Mouse (Mus musculus) midbrain, embryonic 10.5 days (tissue): ENCODE results near the gene Ntrk2. TPM values are rescaled to one million over a fixed set of nuclear protein-coding genes. Genes with fewer than 3 reads are reported as not detected.
A peak's percentile ranks its signal among the peaks of the same experiment; 100 is the strongest.

ENCODE experiments used
- DNase-seq: peaks from one replicate; pipeline ENCODE4 v3.0.0-alpha.2; 2017; ENCODE audit warnings: low spot score
- H3K27ac ChIP-seq: fragments of 300-500 bp; sonication (generic); replicated peaks from 2 replicates; pipeline ENCODE4 v1.5.1; 2016; ENCODE audit warnings: mild to moderate bottlenecking
- H3K27me3 ChIP-seq: fragments of 300-500 bp; sonication (generic); 2 replicates; pipeline ENCODE4 v1.6.1; 2016; ENCODE audit warnings: low read depth, mild to moderate bottlenecking; ENCODE audit not compliant: poor library complexity, severe bottlenecking
- H3K36me3 ChIP-seq: fragments of 300-500 bp; sonication (generic); 2 replicates; pipeline ENCODE4 v1.6.1; 2016; ENCODE audit warnings: mild to moderate bottlenecking, moderate library complexity
- H3K4me1 ChIP-seq: fragments of 300-500 bp; sonication (generic); 2 replicates; pipeline ENCODE4 v1.6.1; 2016
- H3K4me3 ChIP-seq: fragments of 300-500 bp; sonication (generic); 2 replicates; pipeline ENCODE4 v1.5.1; 2016; ENCODE audit warnings: mild to moderate bottlenecking, moderate library complexity
- H3K9me3 ChIP-seq: fragments of 300-500 bp; sonication (generic); replicated peaks from 2 replicates; pipeline ENCODE4 v1.6.1; 2016; ENCODE audit warnings: mild to moderate bottlenecking
- WGBS: fragments of 180-500 bp; shearing (Covaris S2); methylation state at CpG from one replicate; pipeline ENCODE4 v1.1.7; 2016; 5-methylcytosine and 5-hydroxymethylcytosine counted together
- polyA plus RNA-seq: library from polyadenylated mRNA; unstranded; fragments of >200 nt; fragmentation: Nextera tagmentation; extraction: Ambion mirVana; gene quantifications from 2 replicates; pipeline ENCODE4 v1.2.1, GENCODE M21; 2016

Gene Ntrk2
- polyA plus RNA-seq, 1 experiment from 2014 or later = 14.8 TPM

- 61% methylated on average over 6 of the region's 6 CpGs for WGBS
- Histone ChIP-seq H3K4me3 (no peak overlapping the region), H3K4me1 (peaks cover 33% of the 10 kb centered on the region), H3K27me3 (peaks cover 13% of the 10 kb centered on the region; the same call in 1 of the 2 replicates), H3K9me3 (no peaks in the 10 kb centered on the region), H3K27ac (0 out of 2 replicates have a peak overlapping the region, but pooled peaks have one; percentile 57), H3K36me3 (no peaks in the 10 kb centered on the region)
- peak; percentile 23 for DNase-seq
Observed at GRCm38 (mm10) chr13:59003807-59004173, 197.4 kb downstream of the Ntrk2 start.

GRCm38 (mm10) chr13:59004579-59004978 is 198.2 kb downstream of the Ntrk2 start:
- Histone ChIP-seq H3K36me3 (no peaks in the 10 kb centered on the region), H3K4me1 (peaks cover 30% of the 10 kb centered on the region), H3K4me3 (no peak overlapping the region), H3K27me3 (peaks cover 16% of the 10 kb centered on the region; the same call in 1 of the 2 replicates), H3K9me3 (no peaks in the 10 kb centered on the region), H3K27ac (peak overlapping the region; percentile 57; the same call in 1 of the 2 replicates)
- WGBS = 74% methylated on average over 6 of the region's 6 CpGs
- DNase-seq = no peak

DNA sequence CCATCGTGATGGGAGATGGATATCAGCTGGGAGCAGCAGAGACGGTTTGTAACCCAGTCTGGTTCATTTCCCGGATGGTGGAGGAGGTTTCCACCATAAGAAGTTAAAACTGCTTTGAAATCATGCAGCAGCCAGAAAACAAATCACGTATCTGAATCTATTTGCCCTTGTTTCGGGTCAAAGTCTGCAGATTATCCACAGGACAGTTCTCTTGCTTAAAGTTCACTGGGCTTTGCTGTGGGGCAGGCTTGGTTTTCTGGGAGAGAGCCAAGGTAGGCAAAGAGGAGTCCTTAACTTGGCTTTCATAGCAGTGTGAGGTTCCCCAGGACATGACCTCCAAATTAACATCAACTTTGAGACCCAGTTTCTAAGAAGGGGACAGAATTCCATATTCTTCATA is 203.5 kb downstream of the Ntrk2 start:
- Histone ChIP-seq H3K9me3 (no peaks in the 10 kb centered on the region), H3K36me3 (no peaks in the 10 kb centered on the region), H3K27ac (no peak overlapping the region), H3K27me3 (peaks cover 35% of the 10 kb centered on the region), H3K4me3 (no peak overlapping the region), H3K4me1 (peaks cover 30% of the 10 kb centered on the region)
- no peak for DNase-seq
- 89% methylated on average over 5 of the region's 5 CpGs for WGBS

DNA sequence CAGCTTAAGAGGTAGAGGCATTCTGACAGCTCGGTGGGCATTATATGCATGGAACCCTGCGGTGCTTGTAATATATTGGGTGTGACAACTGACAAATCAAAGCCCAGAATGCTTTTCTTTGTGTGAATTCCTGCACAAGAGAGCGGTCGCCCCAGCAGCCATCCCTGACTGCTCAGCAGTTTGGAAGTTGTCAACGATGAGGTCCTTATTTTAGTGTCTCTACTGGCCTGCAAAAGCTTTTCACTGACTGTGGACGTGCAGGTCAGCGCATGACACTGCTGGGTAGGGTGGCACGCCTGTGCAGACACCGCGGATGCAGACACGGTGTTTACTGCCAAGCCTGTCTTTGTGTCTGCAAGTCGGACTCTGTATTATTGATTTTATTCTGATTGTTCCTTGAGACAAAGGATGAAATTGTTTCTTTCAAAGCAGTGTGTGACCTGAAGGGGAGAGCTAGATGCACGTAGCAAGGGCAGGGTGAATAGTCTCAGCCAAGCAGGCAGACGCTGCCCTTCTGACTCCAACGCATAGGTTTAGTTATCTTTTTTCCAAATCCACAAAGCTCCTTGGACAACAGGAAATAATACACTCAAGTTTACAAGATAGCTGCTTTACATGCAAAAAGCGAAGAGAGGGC is 204.6 kb downstream of the Ntrk2 start:
- H3K27ac ChIP-seq = peak overlapping the region; percentile 84
- peak overlapping the region; percentile 53 for H3K4me3 ChIP-seq
- no peaks in the 10 kb centered on the region for H3K9me3 ChIP-seq
- peaks cover 21% of the 10 kb centered on the region for H3K4me1 ChIP-seq
- H3K27me3 ChIP-seq = peaks cover 34% of the 10 kb centered on the region
- no peaks in the 10 kb centered on the region for H3K36me3 ChIP-seq
- DNase-seq = peak; percentile 45
- 22% methylated on average over 16 of the region's 16 CpGs for WGBS

DNA sequence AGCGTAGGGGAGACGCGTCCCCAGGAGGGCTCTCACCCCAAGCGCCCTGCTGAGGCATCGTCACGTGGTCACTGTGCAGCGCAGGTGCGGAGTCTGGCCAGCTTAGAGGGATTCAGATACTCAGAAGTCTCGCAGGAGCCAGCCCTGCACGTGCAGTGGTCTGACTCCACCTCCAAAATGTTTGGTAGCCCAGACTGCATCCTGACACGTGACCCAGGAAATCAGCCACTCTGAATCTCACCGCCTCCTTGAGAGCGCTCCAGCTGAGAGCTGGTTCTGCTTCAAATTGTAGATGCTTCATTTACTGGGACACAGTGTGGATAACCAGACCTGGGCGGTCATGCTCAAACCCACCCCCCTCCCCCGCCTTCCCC is 205.1 kb downstream of the Ntrk2 start:
- peaks cover 21% of the 10 kb centered on the region for H3K4me1 ChIP-seq
- peaks cover 30% of the 10 kb centered on the region for H3K27me3 ChIP-seq
- WGBS = 1% methylated on average over 15 of the region's 15 CpGs
- no peaks in the 10 kb centered on the region for H3K9me3 ChIP-seq
- DNase-seq = peak; percentile 79
- peak overlapping the region; percentile 84 for H3K27ac ChIP-seq
- H3K4me3 ChIP-seq = peak overlapping the region; percentile 53
- no peaks in the 10 kb centered on the region for H3K36me3 ChIP-seq

- no peaks in the 10 kb centered on the region for H3K36me3 ChIP-seq
- 66% methylated on average over 1 of the region's 1 CpGs for WGBS
- no peak for DNase-seq
Observed at GRCm38 (mm10) chr13:59015360-59015759, 209.0 kb downstream of the Ntrk2 start.

DNA sequence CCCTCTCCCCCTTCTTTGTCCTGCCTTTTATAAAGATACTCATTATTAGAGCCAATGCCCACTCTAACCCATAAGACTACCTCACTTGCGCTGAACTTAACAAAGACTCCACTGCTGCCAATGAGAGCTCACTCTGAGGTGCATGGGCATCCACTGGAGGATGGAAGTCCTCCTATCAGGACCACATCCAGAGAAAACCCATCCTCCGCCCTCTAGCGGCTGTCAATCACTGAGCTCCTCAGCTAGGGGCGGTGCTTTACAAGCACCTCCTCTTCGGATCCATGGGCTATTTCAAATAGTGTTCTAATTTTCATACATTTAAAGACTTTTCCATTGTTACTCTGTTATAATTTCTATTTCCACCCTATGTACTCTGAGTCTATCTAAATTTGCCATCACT is 210.8 kb downstream of the Ntrk2 start:
- no peaks in the 10 kb centered on the region for H3K9me3 ChIP-seq
- peaks cover 3% of the 10 kb centered on the region; the same call in 1 of the 2 replicates for H3K4me1 ChIP-seq
- no peak overlapping the region for H3K27ac ChIP-seq
- DNase-seq = no peak
- H3K27me3 ChIP-seq = peaks cover 14% of the 10 kb centered on the region
- 59% methylated on average over 5 of the region's 5 CpGs for WGBS
- H3K4me3 ChIP-seq = no peak overlapping the region
- no peaks in the 10 kb centered on the region for H3K36me3 ChIP-seq

More at GRCm38 (mm10) chr13:59015360-59015759, 209.0 kb downstream of the Ntrk2 start:
- H3K9me3 ChIP-seq = no peaks in the 10 kb centered on the region
- H3K27ac ChIP-seq = no peak overlapping the region
- no peak overlapping the region for H3K4me3 ChIP-seq
- peaks cover 16% of the 10 kb centered on the region for H3K27me3 ChIP-seq
- peaks cover 21% of the 10 kb centered on the region for H3K4me1 ChIP-seq

- Histone ChIP-seq H3K9me3 (no peaks in the 10 kb centered on the region; the same call in 1 of the 2 replicates), H3K36me3 (no peaks in the 10 kb centered on the region), H3K4me1 (no peaks in the 10 kb centered on the region), H3K4me3 (no peak overlapping the region), H3K27me3 (no peaks in the 10 kb centered on the region), H3K27ac (no peak overlapping the region)
- 93% methylated on average over 22 of the region's 22 CpGs for WGBS
- no peak for DNase-seq
Observed at GRCm38 (mm10) chr13:59022251-59023042, 216.1 kb downstream of the Ntrk2 start.

GRCm38 (mm10) chr13:59025653-59026052 is 219.3 kb downstream of the Ntrk2 start:
- Histone ChIP-seq H3K27ac (no peak overlapping the region), H3K9me3 (no peaks in the 10 kb centered on the region; the same call in 1 of the 2 replicates), H3K27me3 (no peaks in the 10 kb centered on the region), H3K36me3 (no peaks in the 10 kb centered on the region), H3K4me1 (no peaks in the 10 kb centered on the region), H3K4me3 (no peak overlapping the region)
- no peak for DNase-seq
- 86% methylated on average over 8 of the region's 8 CpGs for WGBS

- H3K27me3 ChIP-seq = no peaks in the 10 kb centered on the region
- no peak overlapping the region for H3K27ac ChIP-seq
- DNase-seq = no peak
- no peak overlapping the region for H3K4me3 ChIP-seq
- no peaks in the 10 kb centered on the region; the same call in 1 of the 2 replicates for H3K9me3 ChIP-seq
- no peaks in the 10 kb centered on the region for H3K36me3 ChIP-seq
- H3K4me1 ChIP-seq = no peaks in the 10 kb centered on the region
- WGBS = 86% methylated on average over 9 of the region's 9 CpGs
Observed at GRCm38 (mm10) chr13:59027436-59027835, 221.1 kb downstream of the Ntrk2 start.

DNA sequence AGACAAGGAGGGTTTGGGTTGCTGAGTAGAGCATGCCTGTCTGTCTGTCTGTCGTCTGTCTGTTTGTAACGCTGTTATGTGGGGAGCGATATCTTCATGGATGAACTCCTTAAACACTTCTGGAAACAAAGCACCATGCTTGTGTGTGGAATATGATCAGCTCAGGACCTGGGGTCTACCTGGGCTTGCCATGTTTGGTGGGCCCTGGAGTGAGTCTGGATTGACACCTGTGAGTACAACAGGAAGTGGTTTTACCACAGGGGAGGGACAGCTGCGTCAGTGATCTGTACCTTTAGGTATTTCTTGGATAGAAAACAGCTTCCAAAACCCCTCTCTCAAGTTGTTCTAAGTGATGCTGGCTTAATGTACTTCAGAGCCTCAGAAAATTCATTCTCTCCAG is 222.2 kb downstream of the Ntrk2 start:
- Histone ChIP-seq H3K27me3 (no peaks in the 10 kb centered on the region), H3K4me3 (no peak overlapping the region), H3K4me1 (no peaks in the 10 kb centered on the region), H3K27ac (no peak overlapping the region), H3K9me3 (no peaks in the 10 kb centered on the region; the same call in 1 of the 2 replicates), H3K36me3 (no peaks in the 10 kb centered on the region)
- WGBS = 92% methylated on average over 4 of the region's 4 CpGs
- no peak for DNase-seq

DNA sequence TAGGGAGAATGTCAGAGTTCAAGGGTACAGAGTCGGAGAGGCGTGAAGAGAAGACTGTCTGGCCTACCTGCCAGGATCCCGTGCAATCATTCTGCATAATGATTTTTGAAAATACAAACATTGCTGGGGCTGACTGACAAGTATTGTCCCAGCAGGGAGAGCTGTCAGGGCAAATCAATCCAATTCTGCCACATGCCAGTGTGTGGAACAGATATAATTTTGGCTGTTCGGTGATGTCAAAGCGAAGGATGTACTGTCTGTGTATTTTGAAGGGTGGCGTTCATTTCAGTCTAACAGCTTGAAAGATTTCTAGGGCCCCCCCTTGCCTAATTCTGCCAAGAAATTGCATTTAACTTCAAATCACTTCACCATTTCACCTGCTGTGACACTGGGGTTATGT is 224.2 kb downstream of the Ntrk2 start:
- WGBS = 95% methylated on average over 6 of the region's 6 CpGs
- no peaks in the 10 kb centered on the region for H3K4me1 ChIP-seq
- no peak for DNase-seq
- H3K27me3 ChIP-seq = no peaks in the 10 kb centered on the region
- H3K4me3 ChIP-seq = no peak overlapping the region
- no peaks in the 10 kb centered on the region for H3K36me3 ChIP-seq
- H3K9me3 ChIP-seq = no peaks in the 10 kb centered on the region
- 0 out of 2 replicates have a peak overlapping the region, but pooled peaks have one; percentile 33 for H3K27ac ChIP-seq
